Mouse (Mus musculus): ENCODE measurements around the gene Oser1.

The Oser1 gene

DNA sequence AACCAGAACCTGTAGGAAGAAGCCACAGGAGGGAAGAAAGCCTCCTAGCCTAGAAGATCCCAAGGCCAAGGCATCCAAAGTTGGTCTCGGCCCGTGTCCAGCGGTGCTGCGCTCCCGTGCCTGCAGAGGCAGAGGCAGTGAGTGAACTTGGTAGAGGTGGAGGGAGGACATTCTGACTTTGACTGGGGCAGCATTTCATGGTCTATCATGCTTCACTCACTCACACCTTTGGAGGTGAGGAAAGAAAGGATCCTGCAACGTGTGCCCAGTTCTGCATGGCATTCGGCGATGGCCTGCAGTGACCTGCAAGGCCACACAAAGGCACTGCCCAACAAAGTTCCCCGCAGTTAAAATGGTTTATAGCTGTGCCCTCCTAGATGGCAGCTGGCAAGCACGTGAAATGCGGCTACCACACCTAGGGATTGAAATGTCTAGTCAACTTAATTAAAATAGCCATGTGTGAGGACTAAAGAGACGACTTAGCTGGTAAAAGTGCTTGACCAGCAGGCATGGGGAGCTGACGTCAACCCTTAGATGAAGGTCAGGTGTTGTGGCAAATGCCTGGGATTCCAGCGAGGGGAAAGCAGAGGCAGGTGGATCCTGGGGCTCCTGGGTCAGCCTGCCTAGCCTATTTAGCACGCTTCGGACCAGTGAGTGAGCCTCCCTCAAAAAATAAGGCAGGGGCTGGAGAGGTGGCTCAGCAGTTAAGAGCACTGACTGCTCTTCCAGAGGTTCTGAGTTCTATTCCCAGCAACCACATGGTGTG, 63.5 kb downstream of the Oser1 start:
- DNase-seq (ENCODE audit: low read depth, low spot score): no peak

DNA sequence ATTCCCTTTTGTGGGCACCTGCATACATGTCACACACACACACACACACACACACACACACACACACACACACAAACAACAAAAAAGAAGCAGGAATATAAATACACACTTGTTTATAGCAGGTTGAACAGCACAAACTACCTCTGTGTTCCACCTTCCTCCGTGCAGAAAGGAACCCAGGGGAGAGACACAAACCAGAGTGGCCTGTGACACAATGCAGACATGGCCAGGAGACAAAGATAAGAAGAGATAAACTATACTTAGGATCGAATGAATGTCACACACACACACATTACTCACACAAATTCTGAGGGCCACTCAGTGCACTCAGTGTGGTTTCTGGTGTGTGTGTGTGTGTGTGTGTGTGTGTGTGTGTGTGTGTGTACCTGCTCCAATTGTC, 65.2 kb downstream of the Oser1 start:
- no peak for DNase-seq (ENCODE audit: low read depth, low spot score)

DNA sequence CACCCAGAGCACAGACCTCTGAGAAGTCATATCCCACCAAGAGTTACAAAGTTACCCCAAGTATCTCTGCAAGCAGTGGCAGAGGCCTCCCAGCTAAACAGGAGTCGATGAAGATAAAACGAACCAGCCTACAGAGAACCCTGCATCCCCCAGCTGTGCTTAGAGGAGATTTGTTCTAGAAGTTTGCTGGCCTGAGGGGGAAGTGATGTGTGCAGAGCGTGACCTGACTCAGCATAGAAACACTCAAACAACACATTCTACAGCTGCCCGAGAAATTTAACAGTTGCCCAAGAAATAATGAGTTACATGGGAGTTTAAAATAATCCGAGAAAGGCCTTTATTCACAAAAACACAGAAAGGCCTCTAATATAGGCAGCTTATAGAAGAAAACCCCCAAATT, 65.8 kb downstream of the Oser1 start:
- no peak for DNase-seq (ENCODE audit: low read depth, low spot score)

DNA sequence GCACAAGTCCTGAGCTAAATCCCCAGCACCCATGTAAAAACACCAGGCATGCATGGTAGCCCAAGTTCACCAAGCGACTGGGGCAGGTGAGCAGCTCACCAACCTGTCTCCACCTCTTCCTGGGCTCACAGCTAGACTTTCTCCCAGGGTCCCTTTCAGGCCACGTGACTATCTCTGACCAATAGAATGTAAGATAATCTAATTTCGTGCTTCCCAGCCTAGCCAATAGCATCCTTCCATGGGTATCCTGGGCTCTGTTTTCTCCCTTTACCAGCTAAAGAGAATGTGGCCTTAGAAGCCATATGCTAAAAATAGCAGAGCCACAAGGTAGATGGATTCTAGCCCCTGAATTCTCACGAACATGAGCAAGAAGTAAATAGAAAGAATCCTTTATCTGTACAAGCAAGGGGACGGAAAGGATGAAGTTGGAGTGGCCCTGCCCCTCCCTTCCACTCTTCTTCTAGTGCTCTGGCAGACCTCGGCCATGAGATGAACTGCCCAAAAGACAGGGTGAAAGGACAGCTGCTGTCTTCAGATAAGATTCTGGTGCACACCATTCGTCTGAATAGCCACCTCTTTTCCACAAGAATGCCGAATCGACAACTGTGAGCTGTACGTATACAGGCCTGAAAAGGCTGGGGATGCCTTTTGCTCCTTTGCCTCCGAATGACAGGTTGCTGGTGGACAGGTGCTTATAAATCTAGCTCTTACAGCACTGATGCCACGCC, 68.2 kb downstream of the Oser1 start:
- DNase-seq (ENCODE audit: low read depth, low spot score): no peak
